Mouse (Mus musculus) urinary bladder, postnatal 25 days (tissue): ENCODE measurements around the gene Xpo4.

Experiments
- DNase-seq: peaks from one replicate; pipeline ENCODE4 v3.0.0; 2022; ENCODE audit warnings: low spot score

Xpo4 gene

DNA sequence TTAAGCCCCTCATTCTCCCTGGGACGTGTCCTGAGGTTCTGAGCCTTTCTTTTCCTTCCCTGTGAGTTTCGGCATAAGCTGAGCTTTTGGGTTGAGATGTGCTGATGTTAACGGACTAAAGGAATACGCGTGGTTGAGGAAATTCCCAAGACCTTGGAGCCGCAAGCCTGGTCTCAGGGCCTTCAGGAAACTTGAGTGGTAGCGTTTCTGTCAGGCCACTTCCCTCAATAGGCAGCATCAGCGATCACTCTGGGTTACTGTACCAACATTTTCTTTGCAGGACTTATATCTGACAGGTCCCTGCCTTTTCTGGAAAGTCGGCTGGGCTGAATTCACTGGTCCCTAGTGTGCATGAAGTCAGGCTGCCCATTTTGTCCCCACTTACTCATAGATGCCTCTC lies 128.4 kb downstream of the Xpo4 start:
- DNase-seq: no peak

DNA sequence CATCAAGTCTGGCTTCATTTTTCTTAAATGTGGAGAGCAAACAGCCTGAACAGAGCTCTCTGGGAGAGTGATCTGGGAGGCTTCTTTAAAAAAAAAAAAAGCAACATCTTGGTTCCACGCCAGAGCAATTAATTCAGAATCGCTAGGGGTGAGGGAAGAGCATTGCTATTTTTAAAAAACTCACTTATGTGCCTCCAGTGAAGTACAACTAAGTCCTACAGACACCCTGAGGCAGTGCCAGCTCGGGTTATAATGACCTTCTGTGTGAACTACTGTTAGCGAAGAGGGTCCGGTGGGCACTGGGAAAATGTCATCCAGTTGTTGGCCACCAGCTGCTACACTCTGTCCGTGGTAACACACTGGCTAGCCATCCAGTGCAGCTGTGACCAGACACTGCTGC lies 129.6 kb downstream of the Xpo4 start:
- no peak for DNase-seq

DNA sequence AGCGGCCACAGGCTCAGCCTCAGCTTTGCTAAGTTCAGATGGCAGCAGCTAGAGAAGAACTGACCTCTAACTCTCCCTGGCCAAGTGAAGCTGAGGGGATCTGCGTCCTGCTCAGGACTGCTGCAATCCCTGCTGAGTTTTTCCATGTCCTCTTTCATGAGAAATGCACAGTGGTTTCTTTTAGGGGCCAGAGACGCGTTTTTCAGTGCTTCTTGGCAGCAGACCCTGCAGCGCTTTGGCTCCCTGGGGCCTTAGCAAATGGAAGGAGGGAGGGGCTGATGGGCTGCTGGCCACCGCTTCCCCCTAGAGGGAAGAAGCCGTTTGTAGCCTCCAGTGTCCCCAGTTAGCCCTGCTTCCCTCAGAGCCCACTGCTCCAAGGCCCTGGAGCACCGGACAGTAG lies 130.3 kb downstream of the Xpo4 start:
- no peak for DNase-seq

DNA sequence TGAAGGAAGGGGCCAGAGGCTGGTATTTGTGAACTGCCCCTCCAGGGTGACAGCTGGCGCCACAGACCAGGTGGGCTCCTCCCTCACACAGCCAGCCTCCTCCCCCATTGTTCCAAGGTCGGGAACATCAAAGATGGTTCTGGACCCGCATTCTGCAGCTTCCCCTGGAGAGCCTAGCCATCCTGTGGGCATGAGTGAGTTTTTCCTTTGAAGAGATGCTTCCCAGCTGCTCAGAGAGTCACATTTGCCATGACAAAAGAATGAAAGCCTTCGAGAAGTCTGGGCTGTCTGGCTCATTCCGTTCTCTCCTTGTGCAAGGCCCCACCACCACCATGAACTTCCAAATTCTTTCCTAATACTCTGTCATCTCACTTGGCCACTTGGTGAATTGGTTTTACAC lies 130.9 kb downstream of the Xpo4 start:
- no peak for DNase-seq

DNA sequence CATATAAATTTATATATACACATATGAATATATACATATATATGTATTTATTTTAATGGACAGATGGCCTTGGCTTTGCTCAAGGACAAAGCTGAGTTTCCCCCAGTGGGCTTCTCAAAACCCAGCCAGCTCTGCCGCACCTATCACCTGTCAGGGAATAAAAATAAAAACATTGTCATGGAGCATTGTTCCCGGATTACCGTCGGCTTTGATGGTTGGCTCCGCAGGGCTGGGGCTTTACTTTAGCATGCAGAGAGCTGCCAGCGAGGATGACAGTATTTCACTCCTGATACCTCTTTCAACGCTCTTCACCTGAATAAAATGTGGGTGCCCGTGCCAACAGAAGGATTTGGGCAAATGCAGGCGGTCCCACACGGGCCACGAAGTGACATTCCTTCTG lies 131.4 kb downstream of the Xpo4 start:
- DNase-seq: no peak

DNA sequence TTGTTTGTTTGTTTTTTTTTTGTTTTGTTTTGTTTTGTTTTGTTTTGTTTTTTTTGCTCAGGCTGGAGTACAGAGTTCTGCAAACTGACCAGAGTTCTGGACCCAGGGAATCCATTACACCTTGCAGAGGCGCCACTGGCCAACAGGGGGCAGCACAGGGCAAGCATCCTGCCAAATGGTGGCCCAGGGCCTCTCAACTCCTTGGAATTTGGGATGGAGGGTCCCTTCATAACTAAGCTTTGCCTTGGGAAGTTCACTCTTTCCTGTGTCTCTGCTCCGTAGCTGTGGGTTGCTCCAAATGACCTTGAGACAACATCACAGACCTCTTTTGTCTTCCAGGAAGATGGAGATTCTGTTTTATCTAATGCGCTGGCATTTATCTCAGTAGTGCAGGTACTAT lies 132.0 kb downstream of the Xpo4 start:
- peak; percentile 69 for DNase-seq

DNA sequence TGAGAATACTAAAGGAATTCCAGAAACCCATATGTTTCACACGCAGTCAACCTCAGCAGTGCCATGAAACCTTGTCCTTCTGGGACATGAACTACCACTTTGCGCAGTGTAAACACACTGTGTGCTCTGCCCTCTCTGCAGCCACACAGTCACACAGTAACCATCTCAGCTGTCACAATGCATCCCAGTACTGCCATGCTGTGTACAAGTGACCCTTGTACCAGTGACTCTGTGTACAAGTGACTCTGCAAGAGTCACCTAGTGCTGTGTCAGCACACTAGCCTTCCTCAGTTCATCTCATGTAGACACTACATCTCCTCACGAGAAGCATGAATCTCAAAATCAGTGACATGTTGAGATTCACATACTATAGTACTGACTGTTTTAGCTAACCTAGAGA lies 132.7 kb downstream of the Xpo4 start:
- no peak for DNase-seq

DNA sequence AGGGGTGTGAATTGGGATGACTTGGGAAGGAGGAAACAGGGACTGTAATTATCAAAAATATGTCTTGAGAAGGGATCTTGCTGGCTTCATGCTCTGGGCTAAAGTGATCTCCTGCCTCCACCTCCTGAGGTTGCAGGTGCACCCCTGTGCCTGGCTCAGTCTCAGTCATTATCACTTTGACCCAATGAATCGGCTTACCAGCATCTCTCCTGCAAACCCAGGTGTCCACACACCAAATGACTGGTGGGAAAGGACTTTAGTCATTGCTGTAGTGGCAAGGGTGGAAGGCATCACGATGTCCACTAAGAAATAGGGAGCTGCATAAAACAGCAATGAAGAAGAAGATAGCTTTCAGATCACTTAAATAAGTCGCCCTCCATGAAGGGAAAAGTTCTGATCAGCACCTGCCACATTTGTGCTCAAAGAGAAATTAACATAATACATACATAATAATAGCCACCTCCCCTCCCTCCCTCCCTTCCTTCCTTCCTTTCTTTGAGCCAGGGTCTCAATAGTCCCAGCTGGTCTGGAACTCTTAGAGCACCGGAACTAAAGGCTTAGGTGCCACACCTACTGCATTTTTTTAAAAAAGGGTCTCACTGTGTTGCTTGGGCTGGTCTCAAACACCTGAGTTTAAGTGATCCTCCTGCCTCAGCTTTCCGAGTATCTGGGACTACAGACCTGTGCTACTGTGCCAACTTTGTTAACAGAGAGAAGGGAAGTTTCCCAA lies 135.3 kb downstream of the Xpo4 start:
- DNase-seq: no peak

DNA sequence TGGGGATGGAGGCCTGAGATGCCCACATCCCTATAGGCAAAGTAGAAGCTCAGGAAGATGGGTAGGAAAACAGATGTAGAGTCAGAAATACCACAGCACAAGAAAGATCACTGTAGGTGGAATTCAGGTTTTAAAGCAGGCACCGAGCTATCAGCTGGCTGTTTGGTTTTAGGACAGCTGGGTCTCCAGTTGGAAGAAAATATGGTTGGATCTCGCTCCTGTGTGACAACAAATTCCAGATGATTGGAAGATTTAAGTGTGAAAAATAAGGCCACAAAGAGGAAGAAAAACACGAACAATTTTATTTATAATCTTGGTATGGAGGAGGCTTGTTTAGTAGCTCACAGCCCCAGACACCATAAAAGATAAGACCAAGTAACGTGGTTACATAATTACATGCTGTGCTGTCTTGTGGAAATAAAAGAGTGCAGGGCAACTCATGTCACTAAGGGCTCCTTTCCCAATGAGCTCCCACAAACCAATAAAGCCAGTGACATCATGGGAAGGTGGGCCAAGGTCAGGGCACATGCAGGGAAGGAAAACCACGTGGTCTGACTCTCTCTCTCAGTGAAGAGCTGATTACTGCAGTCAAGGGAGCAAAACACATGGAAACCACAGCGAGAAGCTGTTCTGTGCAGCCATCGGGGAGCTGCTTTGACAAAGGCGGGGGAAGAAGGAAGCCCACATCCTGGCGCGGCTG lies 136.0 kb downstream of the Xpo4 start:
- no peak for DNase-seq

DNA sequence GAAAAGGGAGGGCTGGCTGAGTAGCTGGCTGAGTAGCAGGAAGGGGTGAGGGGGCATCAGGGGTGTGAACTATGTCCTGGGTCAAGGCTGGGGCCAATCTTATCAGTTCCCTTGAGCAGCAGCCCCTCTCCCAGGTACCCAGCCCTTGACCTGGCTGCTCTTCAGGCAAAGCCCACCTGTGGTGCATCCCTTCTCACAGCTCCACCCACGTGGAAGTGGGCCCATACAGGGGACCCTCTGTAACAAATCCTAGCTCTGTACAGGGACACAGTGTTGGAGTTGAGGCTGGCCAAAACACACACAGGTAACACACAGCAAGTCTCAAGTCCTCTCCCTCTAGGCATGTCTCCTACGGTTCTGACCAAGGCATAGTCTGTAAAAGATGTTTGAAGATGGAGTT lies 137.6 kb downstream of the Xpo4 start:
- DNase-seq: no peak
